Comparison of ENCODE assay signal across 7 mouse cellular contexts in the genomic region with DNA sequence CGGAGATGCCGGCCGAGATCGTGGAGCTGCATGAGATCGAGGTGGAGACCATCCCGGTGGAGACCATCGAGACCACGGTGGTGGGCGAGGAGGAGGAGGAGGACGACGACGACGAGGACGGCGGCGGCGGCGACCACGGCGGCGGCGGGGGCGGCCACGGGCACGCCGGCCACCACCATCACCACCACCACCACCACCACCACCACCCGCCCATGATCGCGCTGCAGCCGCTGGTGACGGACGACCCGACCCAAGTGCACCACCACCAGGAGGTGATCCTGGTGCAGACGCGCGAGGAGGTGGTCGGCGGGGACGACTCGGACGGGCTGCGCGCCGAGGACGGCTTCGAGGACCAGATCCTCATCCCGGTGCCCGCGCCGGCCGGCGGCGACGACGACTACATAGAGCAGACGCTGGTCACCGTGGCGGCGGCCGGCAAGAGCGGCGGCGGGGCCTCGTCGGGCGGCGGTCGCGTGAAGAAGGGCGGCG. TPM values are rescaled to one million over a fixed set of nuclear protein-coding genes. Genes with fewer than 3 reads are reported as not detected.
A peak's percentile ranks its signal among the peaks of the same experiment; 100 is the strongest.
DNase-seq lines count a peak whose midpoint lies in the region; ATAC-seq and TF ChIP-seq lines count a peak whose summit lies in the region.

No protein-coding gene starts in this region.

- no peak for DNase-seq in ES-E14 (ENCODE audit: low read depth, low spot score)
- DNase-seq in adrenal gland, postnatal 25 days: peak; percentile 16
- DNase-seq in natural killer cell, adult 2 months (ENCODE audit: low spot score in 2 of 2): peak; percentile 8 to 10
- DNase-seq in stomach, postnatal 0 days (ENCODE audit: low spot score): peak; percentile 36

- H3K27ac ChIP-seq in ES-E14 (ENCODE audit: insufficient read depth, low read depth, low read length, poor library complexity, severe bottlenecking): peak overlapping the region; percentile 99
- peak overlapping the region; percentile 99 for H3K27ac ChIP-seq in forebrain, embryonic 15.5 days (replicated peaks)
- H3K27ac ChIP-seq in hindbrain, embryonic 16.5 days (ENCODE audit: low read depth, low read length): peak overlapping the region; percentile 99
- H3K27ac ChIP-seq in limb, embryonic 12.5 days: peak overlapping the region; percentile 99
- H3K27ac ChIP-seq in stomach, postnatal 0 days (replicated peaks): peak overlapping the region; percentile 100

- H3K9ac ChIP-seq in ES-E14 (ENCODE audit: insufficient read depth, low read depth, low read length, poor library complexity, severe bottlenecking): peak overlapping the region; percentile 93
- peak overlapping the region; percentile 91 for H3K9ac ChIP-seq in forebrain, embryonic 15.5 days (replicated peaks)
- peak overlapping the region; percentile 98 for H3K9ac ChIP-seq in hindbrain, embryonic 16.5 days (ENCODE audit: low read depth, low read length)
- peak overlapping the region; percentile 94 for H3K9ac ChIP-seq in limb, embryonic 12.5 days (replicated peaks)
- peak overlapping the region; percentile 94 for H3K9ac ChIP-seq in stomach, postnatal 0 days (ENCODE audit: low read length)

- no peaks in the 10 kb centered on the region for H3K27me3 ChIP-seq in forebrain, embryonic 15.5 days
- no peaks in the 10 kb centered on the region for H3K27me3 ChIP-seq in hindbrain, embryonic 16.5 days (replicated peaks; ENCODE audit: control insufficient read depth, insufficient read depth, low read length)
- H3K27me3 ChIP-seq in limb, embryonic 12.5 days: no peaks in the 10 kb centered on the region
- H3K27me3 ChIP-seq in stomach, postnatal 0 days (ENCODE audit: control insufficient read depth, insufficient read depth, low read length): no peaks in the 10 kb centered on the region

- 0 out of 2 replicates have a peak, but pooled peaks have one; percentile 13 for TF ChIP-seq CTCF in stomach, postnatal 0 days (IDR thresholded peaks at IDR 0.05; ENCODE audit: low read depth)

- in situ Hi-C loops in ES-E14 (cut with MboI; ENCODE audit: low sequenced_read_pairs in 2 of 2, unreplicated experiment in 2 of 2): no loop called here

- under 1% methylated on average over 70 of the region's 71 CpGs for WGBS in forebrain, embryonic 15.5 days
- WGBS in hindbrain, embryonic 16.5 days: under 1% methylated on average over 40 of the region's 71 CpGs
- WGBS in limb, embryonic 12.5 days: under 1% methylated on average over 42 of the region's 71 CpGs
- WGBS in stomach, postnatal 0 days: 1% methylated on average over 34 of the region's 71 CpGs

- no peak; the same call in 1 of the 2 replicates for ATAC-seq in forebrain, embryonic 15.5 days (replicated peaks)
- ATAC-seq in hindbrain, embryonic 16.5 days: peak; percentile 1; the same call in 1 of the 2 replicates
- no peak for ATAC-seq in limb, embryonic 12.5 days (ENCODE audit: insufficient number of reproducible peaks, insufficient read depth, low FRiP score, low TSS enrichment, low read depth)
- ATAC-seq in stomach, postnatal 0 days (ENCODE audit: low FRiP score, low TSS enrichment): no peak

- no peak for TF ChIP-seq EP300 in stomach, postnatal 0 days (optimal IDR thresholded peaks at IDR 0.05)

- H3K4me3 ChIP-seq in ES-E14 (ENCODE audit: insufficient read depth in 1 of 2, low read depth in 1 of 2, low read length in 2 of 2, poor library complexity in 1 of 2, severe bottlenecking in 1 of 2): peak overlapping the region; percentile 98
- H3K4me3 ChIP-seq in forebrain, embryonic 15.5 days: peak overlapping the region; percentile 97
- peak overlapping the region; percentile 62 for H3K4me3 ChIP-seq in hindbrain, embryonic 16.5 days (ENCODE audit: low read length)
- H3K4me3 ChIP-seq in limb, embryonic 12.5 days (replicated peaks): peak overlapping the region; percentile 99
- peak overlapping the region; percentile 99 for H3K4me3 ChIP-seq in stomach, postnatal 0 days (ENCODE audit: low read depth, low read length)

- no peaks in the 10 kb centered on the region for H3K9me3 ChIP-seq in ES-E14 (ENCODE audit: control insufficient read depth, insufficient read depth, low read depth, low read length)
- no peaks in the 10 kb centered on the region for H3K9me3 ChIP-seq in forebrain, embryonic 15.5 days
- no peaks in the 10 kb centered on the region for H3K9me3 ChIP-seq in hindbrain, embryonic 16.5 days (ENCODE audit: control insufficient read depth, low read length)
- no peaks in the 10 kb centered on the region for H3K9me3 ChIP-seq in limb, embryonic 12.5 days
- H3K9me3 ChIP-seq in stomach, postnatal 0 days (ENCODE audit: control insufficient read depth, low read length): no peaks in the 10 kb centered on the region

- H3K4me1 ChIP-seq in ES-E14 (ENCODE audit: control insufficient read depth in 2 of 2, insufficient read depth in 2 of 2, low read length in 2 of 2, poor library complexity in 1 of 2): peaks cover 4% of the 10 kb centered on the region in 2 experiments; a peak in 3 of 4 replicates
- peaks cover 45% of the 10 kb centered on the region for H3K4me1 ChIP-seq in forebrain, embryonic 15.5 days
- H3K4me1 ChIP-seq in hindbrain, embryonic 16.5 days (ENCODE audit: control insufficient read depth, insufficient read depth, low read depth, low read length): peaks cover 32% of the 10 kb centered on the region
- H3K4me1 ChIP-seq in limb, embryonic 12.5 days (replicated peaks): peaks cover 31% of the 10 kb centered on the region
- H3K4me1 ChIP-seq in stomach, postnatal 0 days (replicated peaks; ENCODE audit: control insufficient read depth, insufficient read depth): no peaks in the 10 kb centered on the region; the same call in 1 of the 2 replicates

- peaks cover 7% of the 10 kb centered on the region for H3K36me3 ChIP-seq in ES-E14 (ENCODE audit: control insufficient read depth, insufficient read depth, low read length, poor library complexity, severe bottlenecking)
- H3K36me3 ChIP-seq in forebrain, embryonic 15.5 days: no peaks in the 10 kb centered on the region
- no peaks in the 10 kb centered on the region for H3K36me3 ChIP-seq in hindbrain, embryonic 16.5 days (ENCODE audit: control insufficient read depth, insufficient read depth, low read length)
- no peaks in the 10 kb centered on the region for H3K36me3 ChIP-seq in limb, embryonic 12.5 days
- H3K36me3 ChIP-seq in stomach, postnatal 0 days (ENCODE audit: control insufficient read depth, insufficient read depth, low read length): no peaks in the 10 kb centered on the region

- peak overlapping the region; percentile 41 for H3K4me2 ChIP-seq in forebrain, embryonic 15.5 days (replicated peaks)
- peak overlapping the region; percentile 41 for H3K4me2 ChIP-seq in hindbrain, embryonic 16.5 days (ENCODE audit: low read length)
- H3K4me2 ChIP-seq in limb, embryonic 12.5 days: peak overlapping the region; percentile 80
- H3K4me2 ChIP-seq in stomach, postnatal 0 days (replicated peaks; ENCODE audit: low read depth): peak overlapping the region; percentile 62

TF ChIP-seq in ES-E14, 5 proteins besides CTCF, POLR2A, EP300 and RAD21:
- no peak for TF ChIP-seq ZC3H11A (IDR thresholded peaks at IDR 0.05; ENCODE audit: borderline replicate concordance, low read depth, low read length)
- TF ChIP-seq MAFK (IDR thresholded peaks at IDR 0.05; ENCODE audit: insufficient read depth, low read depth, low read length): no peak
- no peak for TF ChIP-seq HCFC1 (IDR thresholded peaks at IDR 0.05; ENCODE audit: borderline replicate concordance, insufficient read depth, low read length)
- no peak for TF ChIP-seq ZNF384 (IDR thresholded peaks at IDR 0.05; ENCODE audit: low read depth, low read length)
- TF ChIP-seq CHD2 (IDR thresholded peaks at IDR 0.05; ENCODE audit: low read depth, low read length): no peak

RNA-seq across cellular contexts. Expression of gene Yy1, which starts 0.7 kb away (rescaled TPM):
- total RNA-seq in ES-E14 (2012; rRNA removed): 40.5 and 42.2 TPM in 2 replicates
- total RNA-seq in adrenal gland, postnatal 25 days (2021): 77.9 and 100 TPM in 2 replicates
- polyA plus RNA-seq in forebrain, embryonic 15.5 days (2015; fragmentation: Nextera tagmentation; extraction: Ambion mirVana): 17.2 and 18.7 TPM in 2 replicates
- polyA plus RNA-seq in hindbrain, embryonic 16.5 days (2015; fragmentation: Nextera tagmentation; extraction: Ambion mirVana): 9.7 and 9.8 TPM in 2 replicates
- 23.8 and 24.0 TPM in 2 replicates for polyA plus RNA-seq in limb, embryonic 12.5 days (2016; fragmentation: Nextera tagmentation; extraction: Ambion mirVana)
- polyA plus RNA-seq in stomach, postnatal 0 days (2015; fragmentation: Nextera tagmentation; extraction: Ambion mirVana): 9.6 and 9.9 TPM in 2 replicates

RNA-seq across cellular contexts. Expression of gene Slc25a29, which starts 42.2 kb away (rescaled TPM):
- total RNA-seq in ES-E14 (2012; rRNA removed): 2.1 and 3.5 TPM in 2 replicates
- 20.7 and 25.5 TPM in 2 replicates for total RNA-seq in adrenal gland, postnatal 25 days (2021)
- polyA plus RNA-seq in forebrain, embryonic 15.5 days (2015; fragmentation: Nextera tagmentation; extraction: Ambion mirVana): 29.2 and 29.7 TPM in 2 replicates
- 18.2 and 19.6 TPM in 2 replicates for polyA plus RNA-seq in hindbrain, embryonic 16.5 days (2015; fragmentation: Nextera tagmentation; extraction: Ambion mirVana)
- polyA plus RNA-seq in limb, embryonic 12.5 days (2016; fragmentation: Nextera tagmentation; extraction: Ambion mirVana): 11.5 and 15.2 TPM in 2 replicates
- 3.7 and 3.8 TPM in 2 replicates for polyA plus RNA-seq in stomach, postnatal 0 days (2015; fragmentation: Nextera tagmentation; extraction: Ambion mirVana)

RNA-seq across cellular contexts. Expression of gene Slc25a47, which starts 42.3 kb away (rescaled TPM):
- 8.1 and 8.6 TPM in 2 replicates for total RNA-seq in ES-E14 (2012; rRNA removed)
- 16.1 and 21.0 TPM in 2 replicates for total RNA-seq in adrenal gland, postnatal 25 days (2021)
- polyA plus RNA-seq in forebrain, embryonic 15.5 days (2015; fragmentation: Nextera tagmentation; extraction: Ambion mirVana): 14.4 and 14.7 TPM in 2 replicates
- polyA plus RNA-seq in hindbrain, embryonic 16.5 days (2015; fragmentation: Nextera tagmentation; extraction: Ambion mirVana): 6.4 and 7.3 TPM in 2 replicates
- 15.5 and 18.0 TPM in 2 replicates for polyA plus RNA-seq in limb, embryonic 12.5 days (2016; fragmentation: Nextera tagmentation; extraction: Ambion mirVana)
- polyA plus RNA-seq in stomach, postnatal 0 days (2015; fragmentation: Nextera tagmentation; extraction: Ambion mirVana): 4.3 and 5.6 TPM in 2 replicates
